Mouse (Mus musculus): ENCODE results near the gene Gm21969.

DNA sequence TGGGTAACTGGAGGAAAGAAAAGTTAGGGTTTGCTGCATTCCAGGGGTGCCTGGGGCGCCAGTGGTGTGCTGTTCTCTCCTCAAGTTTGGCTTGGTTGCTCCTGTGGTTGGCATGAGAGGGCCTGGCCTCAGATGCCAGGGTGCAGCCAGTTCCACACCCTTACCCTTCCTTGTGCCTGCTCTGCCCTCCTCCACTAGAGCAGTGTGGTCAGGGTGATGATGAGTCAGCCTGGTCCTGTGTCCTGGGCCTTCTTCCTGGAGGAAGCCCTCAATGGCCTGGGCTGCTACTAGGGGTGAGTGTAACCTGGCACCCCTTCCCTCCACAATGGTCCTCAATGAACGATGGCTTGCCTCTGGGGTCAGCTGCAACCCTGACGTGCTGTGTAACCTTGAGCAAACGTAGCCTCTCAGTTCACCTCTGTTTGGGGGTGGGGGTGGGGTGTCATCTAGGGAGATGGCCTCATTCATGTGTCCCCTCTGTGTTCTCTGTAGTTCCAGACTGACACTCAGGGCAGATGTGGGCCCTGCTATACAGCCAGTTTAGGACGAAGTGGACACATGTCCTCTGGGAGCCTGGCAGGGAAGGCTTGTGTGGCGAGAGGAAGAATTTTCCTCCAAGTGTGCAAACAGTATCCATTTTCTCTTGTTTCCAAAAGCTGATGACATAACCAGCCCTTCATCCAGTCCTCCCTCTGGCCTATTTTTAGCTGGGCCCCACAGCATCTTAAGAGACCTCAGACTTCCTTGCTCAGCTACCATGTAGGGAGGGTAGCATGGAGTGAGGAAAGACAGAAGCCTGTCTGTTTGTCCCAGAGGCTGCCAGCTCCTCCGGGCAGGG lies 1.2 kb upstream of the Gm21969 start:
- TF ChIP-seq CTCF (IDR thresholded peaks at IDR 0.05; ENCODE audit: low read depth, low read length), result no peak
- TF ChIP-seq TAL1 (conservative IDR thresholded peaks at IDR 0.05; ENCODE audit: low read depth, low read length), result no peak
- no peak for TF ChIP-seq GATA1 (IDR thresholded peaks at IDR 0.05; ENCODE audit: borderline replicate concordance, low read length)
- no peak for TF ChIP-seq POLR2AphosphoS5 (IDR thresholded peaks at IDR 0.05; ENCODE audit: insufficient replicate concordance, low read depth, low read length)

Measured in G1E (cell line).